31 mouse cellular contexts compared by ENCODE assay signal in genomic region chr13:110038521-110038920, GRCm38 (mm10).
"Had no signal": no experiment of that assay in that cellular context is flagged by ENCODE, and none has a peak within 500 bp of the region (broad histone marks: within the 10 kb centered on the region; RNA-seq: fewer than 3 reads in every experiment).

No protein-coding gene starts in this region.

- H3K4me3 ChIP-seq: left cerebral cortex, adult 2 months; limb, embryonic 10.5 days; limb, embryonic 12.5 days; limb, embryonic 13.5 days; limb, embryonic 15.5 days; liver, embryonic 12.5 days; liver, embryonic 13.5 days; liver, embryonic 15.5 days; lung, embryonic 15.5 days; megakaryocyte, embryonic 14.5 days; midbrain, embryonic 10.5 days; midbrain, embryonic 12.5 days; midbrain, embryonic 13.5 days; midbrain, embryonic 15.5 days; myocyte had no signal

- H3K4me1 ChIP-seq: liver, embryonic 12.5 days; liver, embryonic 13.5 days; liver, embryonic 15.5 days; megakaryocyte, embryonic 14.5 days; midbrain, embryonic 10.5 days; midbrain, embryonic 12.5 days; midbrain, embryonic 13.5 days; midbrain, embryonic 15.5 days had no signal

- H3K36me3 ChIP-seq: limb, embryonic 10.5 days; limb, embryonic 12.5 days; limb, embryonic 13.5 days; limb, embryonic 15.5 days; liver, embryonic 12.5 days; liver, embryonic 13.5 days; liver, embryonic 15.5 days; lung, embryonic 15.5 days; midbrain, embryonic 10.5 days; midbrain, embryonic 12.5 days; midbrain, embryonic 13.5 days; midbrain, embryonic 15.5 days had no signal

- H3K9me3 ChIP-seq: limb, embryonic 10.5 days; limb, embryonic 12.5 days; limb, embryonic 13.5 days; limb, embryonic 15.5 days; liver, embryonic 12.5 days; liver, embryonic 13.5 days; liver, embryonic 15.5 days; lung, embryonic 15.5 days; megakaryocyte, embryonic 14.5 days; midbrain, embryonic 10.5 days; midbrain, embryonic 12.5 days; midbrain, embryonic 13.5 days; midbrain, embryonic 15.5 days had no signal

- DNase-seq: layer of hippocampus, postnatal 36 days; left cerebral cortex, postnatal 4 days; liver; liver, embryonic 13.5 days; liver, postnatal 0 days; lung, adult 2 months; lung, postnatal 10 days; lung, postnatal 14 days; lung, postnatal 36 days; lung, postnatal 4 days; midbrain, embryonic 14.5 days had no signal

- ATAC-seq: liver, embryonic 12.5 days; liver, postnatal 0 days; lung, postnatal 0 days; midbrain, embryonic 13.5 days; midbrain, embryonic 15.5 days; midbrain, embryonic 16.5 days had no signal

- H3K27me3 ChIP-seq: limb, embryonic 13.5 days; limb, embryonic 15.5 days; liver, embryonic 12.5 days; liver, embryonic 13.5 days; liver, embryonic 15.5 days; lung, embryonic 15.5 days; midbrain, embryonic 12.5 days; midbrain, embryonic 13.5 days; midbrain, embryonic 15.5 days had no signal

- H3K27ac ChIP-seq: left cerebral cortex, adult 2 months; limb, embryonic 10.5 days; limb, embryonic 12.5 days; limb, embryonic 13.5 days; limb, embryonic 15.5 days; liver, embryonic 12.5 days; liver, embryonic 13.5 days; liver, embryonic 14.5 days; liver, embryonic 15.5 days; lung, embryonic 15.5 days; macrophage; midbrain, embryonic 10.5 days; midbrain, embryonic 12.5 days; midbrain, embryonic 13.5 days; midbrain, embryonic 15.5 days had no signal

- H3K4me2 ChIP-seq: limb, embryonic 12.5 days; limb, embryonic 13.5 days; limb, embryonic 15.5 days; liver, embryonic 11.5 days; liver, embryonic 12.5 days; liver, embryonic 13.5 days; liver, embryonic 15.5 days; lung, embryonic 15.5 days; midbrain, embryonic 11.5 days; midbrain, embryonic 12.5 days; midbrain, embryonic 13.5 days; midbrain, embryonic 15.5 days had no signal

- H3K9ac ChIP-seq: limb, embryonic 12.5 days; limb, embryonic 13.5 days; limb, embryonic 15.5 days; liver, embryonic 12.5 days; liver, embryonic 13.5 days; liver, embryonic 14.5 days; liver, embryonic 15.5 days; liver, postnatal 0 days; lung, embryonic 15.5 days; midbrain, embryonic 12.5 days; midbrain, embryonic 13.5 days; midbrain, embryonic 15.5 days had no signal
